Mouse (Mus musculus) kidney, adult 2 months (tissue): ENCODE results near the gene Gabarapl2. TPM values are rescaled to one million over a fixed set of nuclear protein-coding genes. Genes with fewer than 3 reads are reported as not detected.

Experiments used
- DNase-seq: peaks from one replicate; pipeline ENCODE4 v3.0.0; 2021
- H3K27ac ChIP-seq: fragments of 200-500 bp; 2 replicates; pipeline ENCODE4 v1.5.1; 2012; ENCODE audit warnings: low read depth, low read length, control low read depth, inconsistent platforms; ENCODE audit not compliant: insufficient read depth
- H3K27me3 ChIP-seq: fragments of 200-500 bp; replicated peaks from 2 replicates; pipeline ENCODE4 v1.6.1; 2012; ENCODE audit warnings: mild to moderate bottlenecking, moderate library complexity, low read length, inconsistent platforms; ENCODE audit not compliant: control insufficient read depth, insufficient read depth
- H3K36me3 ChIP-seq: fragments of 200-500 bp; 2 replicates; pipeline ENCODE4 v1.6.1; 2012; ENCODE audit warnings: mild to moderate bottlenecking, moderate library complexity, low read length, inconsistent platforms; ENCODE audit not compliant: control insufficient read depth, insufficient read depth
- H3K4me1 ChIP-seq: fragments of 200-500 bp; 2 replicates; pipeline ENCODE4 v1.6.1; 2011; ENCODE audit warnings: low read length; ENCODE audit not compliant: control insufficient read depth, insufficient read depth
- H3K4me3 ChIP-seq: fragments of 200-500 bp; 2 replicates; pipeline ENCODE4 v1.5.1; 2011; ENCODE audit warnings: mild to moderate bottlenecking, low read depth, low read length, control low read depth; ENCODE audit not compliant: insufficient read depth
- CTCF ChIP-seq: fragments of 200-500 bp; conservative IDR thresholded peaks from 2 replicates; pipeline ENCODE4 v1.5.1; 2011; ENCODE audit warnings: low read depth, mild to moderate bottlenecking, control low read depth, low read length, moderate library complexity, mixed read lengths; ENCODE audit not compliant: insufficient read depth, insufficient read length
- POLR2A ChIP-seq: fragments of 200-500 bp; IDR thresholded peaks from one replicate; pipeline ENCODE4 v1.6.1; 2011; ENCODE audit warnings: low read depth, low read length, control low read depth
- WGBS: fragments of 180-500 bp; shearing (Covaris S2); methylation state at CpG from one replicate; pipeline ENCODE4 v1.1.7; 2018; 5-methylcytosine and 5-hydroxymethylcytosine counted together
- polyA plus RNA-seq: library from polyadenylated mRNA; depleted of rRNA; stranded (reverse); fragments of >200 nt; gene quantifications from 2 replicates; pipeline ENCODE4 v1.2.3, GENCODE M21; 2012

Gabarapl2 gene
- polyA plus RNA-seq, 1 experiment: 74.1 TPM

- whole genome bisulfite sequencing: 93% methylated on average over 5 of the region's 5 CpGs
- Histone ChIP-seq H3K4me1 (no peaks in the 10 kb centered on the region), H3K27ac (no peak overlapping the region), H3K36me3 (peaks cover 2% of the 10 kb centered on the region; the same call in 1 of the 2 replicates), H3K27me3 (no peaks in the 10 kb centered on the region), H3K4me3 (no peak overlapping the region)
- DNase-seq: no peak
- TF ChIP-seq CTCF (no peak), POLR2A (no peak)
Observed at GRCm38 (mm10) chr8:111951936-111952335, 11.4 kb downstream of the Gabarapl2 start.

GRCm38 (mm10) chr8:111954844-111955594, 14.5 kb downstream of the Gabarapl2 start:
- DNase-seq: no peak
- Histone ChIP-seq H3K4me3 (no peak overlapping the region), H3K27me3 (no peaks in the 10 kb centered on the region), H3K27ac (no peak overlapping the region), H3K36me3 (no peaks in the 10 kb centered on the region; the same call in 1 of the 2 replicates), H3K4me1 (no peaks in the 10 kb centered on the region)
- WGBS: 81% methylated on average over 4 of the region's 4 CpGs
- TF ChIP-seq POLR2A: no peak
- TF ChIP-seq CTCF: no peak

- Histone ChIP-seq H3K4me1 (no peaks in the 10 kb centered on the region), H3K27me3 (no peaks in the 10 kb centered on the region)
- 88% methylated on average over 5 of the region's 5 CpGs for WGBS
Observed at GRCm38 (mm10) chr8:111955879-111956278, 15.4 kb downstream of the Gabarapl2 start.

GRCm38 (mm10) chr8:111957231-111957630, 16.7 kb downstream of the Gabarapl2 start:
- WGBS: 87% methylated on average over 2 of the region's 2 CpGs
- Histone ChIP-seq H3K27me3 (no peaks in the 10 kb centered on the region), H3K4me3 (no peak overlapping the region), H3K36me3 (no peaks in the 10 kb centered on the region; the same call in 1 of the 2 replicates), H3K27ac (no peak overlapping the region), H3K4me1 (no peaks in the 10 kb centered on the region)
- DNase-seq: no peak
- TF ChIP-seq POLR2A (no peak), CTCF (no peak)

More at GRCm38 (mm10) chr8:111955879-111956278, 15.4 kb downstream of the Gabarapl2 start:
- no peak for TF ChIP-seq POLR2A
- H3K27ac ChIP-seq: no peak overlapping the region
- H3K4me3 ChIP-seq: no peak overlapping the region
- no peaks in the 10 kb centered on the region; the same call in 1 of the 2 replicates for H3K36me3 ChIP-seq
- no peak for DNase-seq

- no peaks in the 10 kb centered on the region for H3K4me1 ChIP-seq
- no peak for TF ChIP-seq POLR2A
- no peak for TF ChIP-seq CTCF
- DNase-seq: no peak
- H3K4me3 ChIP-seq: no peak overlapping the region
- no peak overlapping the region for H3K27ac ChIP-seq
- H3K36me3 ChIP-seq: no peaks in the 10 kb centered on the region
- H3K27me3 ChIP-seq: no peaks in the 10 kb centered on the region
- WGBS: 75% methylated on average over 15 of the region's 15 CpGs
Observed at GRCm38 (mm10) chr8:111960591-111961321, 20.3 kb downstream of the Gabarapl2 start.

GRCm38 (mm10) chr8:111961330-111961729, 20.8 kb downstream of the Gabarapl2 start:
- no peak for TF ChIP-seq CTCF
- Histone ChIP-seq H3K27me3 (no peaks in the 10 kb centered on the region), H3K4me1 (no peaks in the 10 kb centered on the region), H3K4me3 (no peak overlapping the region), H3K36me3 (no peaks in the 10 kb centered on the region), H3K27ac (no peak overlapping the region)
- DNase-seq: no peak
- WGBS: 75% methylated on average over 3 of the region's 3 CpGs

GRCm38 (mm10) chr8:111962589-111962988, 22.1 kb downstream of the Gabarapl2 start:
- 90% methylated on average over 1 of the region's 1 CpGs for WGBS
- Histone ChIP-seq H3K4me3 (no peak overlapping the region), H3K4me1 (no peaks in the 10 kb centered on the region), H3K27ac (no peak overlapping the region), H3K36me3 (no peaks in the 10 kb centered on the region), H3K27me3 (no peaks in the 10 kb centered on the region)
- no peak for DNase-seq
- TF ChIP-seq CTCF: no peak
- TF ChIP-seq POLR2A: no peak
